Mouse (Mus musculus): Measurements from ENCODE around the gene Cib1.

GRCm38 (mm10) chr7:80230196-80230595 is 2.4 kb downstream of the Cib1 start:
- TF ChIP-seq POLR2A (IDR thresholded peaks at IDR 0.05; ENCODE audit: extremely low read depth, insufficient read depth, low read length) (no peak), CTCF (IDR thresholded peaks at IDR 0.05; ENCODE audit: low read depth, low read length) (no peak)

Measured in liver, adult 2 months (tissue).